Mouse (Mus musculus) kidney, adult 11 months (tissue): Measurements from ENCODE around the gene Acrbp.
A peak's percentile ranks its signal among the peaks of the same experiment; 100 is the strongest.

Experiments used
- DNase-seq: peaks from one replicate; pipeline ENCODE4 v3.0.0; 2022

Acrbp gene

GRCm38 (mm10) chr6:125071896-125072279 lies 22.4 kb downstream of the Acrbp start:
- no peak for DNase-seq

- DNase-seq, result no peak
Observed at GRCm38 (mm10) chr6:125073825-125074224, 24.3 kb downstream of the Acrbp start.

- no peak for DNase-seq
Observed at GRCm38 (mm10) chr6:125081394-125081793, 31.9 kb downstream of the Acrbp start.

DNA sequence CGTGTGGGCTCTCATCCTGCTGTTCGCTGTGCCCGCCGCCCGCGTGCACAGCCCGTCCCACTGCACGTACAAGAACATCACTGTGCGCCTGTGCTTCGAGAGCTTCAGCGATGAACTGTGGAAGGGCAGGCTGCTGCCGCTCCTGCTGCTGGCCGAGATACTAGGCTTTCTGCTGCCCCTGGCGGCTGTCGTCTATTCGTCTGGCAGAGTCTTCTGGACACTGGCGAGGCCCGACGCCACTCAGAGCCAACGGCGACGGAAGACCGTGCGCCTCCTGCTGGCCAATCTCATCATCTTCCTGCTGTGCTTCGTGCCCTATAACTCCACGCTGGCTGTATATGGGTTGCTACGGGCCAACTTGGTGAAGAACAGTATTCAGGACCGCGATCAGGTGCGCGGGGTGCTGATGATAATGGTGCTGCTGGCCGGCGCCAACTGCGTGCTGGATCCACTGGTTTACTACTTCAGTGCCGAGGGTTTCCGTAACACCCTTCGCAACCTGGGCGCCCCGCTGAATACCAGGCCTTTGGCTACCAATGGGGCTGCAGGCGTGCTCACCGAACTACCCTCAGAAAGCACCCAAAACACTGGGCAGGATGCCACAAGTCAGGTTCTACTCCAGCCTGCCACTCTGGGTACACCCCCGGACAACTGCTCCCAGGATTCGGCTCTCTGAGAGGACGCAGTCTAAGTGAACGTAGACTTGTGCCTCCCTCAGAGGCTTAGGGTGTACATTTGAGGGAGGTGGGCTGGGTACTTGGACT lies 32.5 kb downstream of the Acrbp start:
- DNase-seq, result peak; percentile 91

DNA sequence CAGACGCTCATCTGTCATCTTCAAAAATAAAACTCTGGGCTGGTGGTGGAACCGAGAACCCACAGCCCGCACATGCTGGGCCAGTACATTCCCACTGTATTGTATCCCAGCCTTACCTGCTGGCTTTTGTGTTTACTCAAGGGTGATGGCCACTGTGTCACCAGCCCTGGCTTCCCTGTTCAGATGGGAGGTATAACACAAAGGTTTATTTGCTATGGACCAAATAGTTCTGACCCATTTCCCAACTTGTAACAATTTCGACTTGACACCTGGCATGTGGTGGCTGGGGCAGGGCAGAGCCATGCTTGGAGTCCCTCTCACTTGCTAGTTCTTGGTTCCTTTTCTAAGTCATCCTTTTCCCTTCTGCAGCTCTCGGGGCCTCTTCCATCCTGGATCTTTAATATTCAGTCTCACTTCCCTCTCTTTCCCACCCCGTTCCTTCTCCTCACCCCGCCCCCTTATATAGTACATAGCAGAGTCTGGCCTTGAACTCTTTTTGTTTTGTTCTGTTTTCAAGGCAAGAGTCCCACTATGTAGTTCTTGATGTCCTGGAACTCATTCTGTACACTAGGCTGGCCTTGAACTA lies 33.4 kb downstream of the Acrbp start:
- DNase-seq, result no peak

- DNase-seq, result no peak
Observed at GRCm38 (mm10) chr6:125084424-125084823, 34.9 kb downstream of the Acrbp start.

- DNase-seq, result no peak
Observed at GRCm38 (mm10) chr6:125087937-125088336, 38.4 kb downstream of the Acrbp start.

DNA sequence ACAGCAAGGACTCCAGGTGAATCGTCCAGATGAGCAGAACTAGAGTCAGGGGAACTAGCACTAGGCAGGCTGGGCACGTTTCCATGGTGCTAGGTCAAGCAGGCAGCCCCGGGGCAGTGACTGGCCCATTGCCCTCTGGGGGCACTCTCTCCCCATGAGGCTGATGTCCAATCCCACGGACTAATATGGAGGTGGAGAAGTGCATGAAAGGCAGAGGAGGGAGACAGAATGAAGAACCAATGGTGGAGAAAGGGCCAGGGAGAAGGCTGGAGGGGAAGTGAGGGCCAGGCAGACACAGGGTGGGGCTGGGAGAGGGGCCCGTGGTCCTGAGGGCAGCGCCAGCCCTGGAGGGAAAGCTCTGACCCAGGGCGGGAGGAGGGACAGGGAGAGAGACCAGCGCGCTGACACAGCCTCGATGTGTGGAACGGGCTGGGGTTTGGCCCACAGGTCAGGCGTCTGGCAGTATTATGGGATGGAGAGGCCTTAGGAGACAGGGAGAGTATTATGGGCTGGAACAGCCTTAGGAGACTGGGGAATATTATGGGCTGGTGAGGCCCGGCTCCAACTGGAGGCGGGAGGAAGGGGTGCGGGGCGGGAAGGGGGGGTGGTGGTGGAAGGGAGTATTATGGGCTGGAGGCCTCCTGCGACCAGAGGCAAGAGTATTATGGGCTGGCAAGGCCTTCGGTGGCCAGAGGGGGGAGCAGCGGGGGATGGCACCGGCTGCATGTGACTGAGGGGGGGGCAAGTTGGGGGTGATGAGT lies 39.3 kb downstream of the Acrbp start:
- DNase-seq, result peak; percentile 93

DNA sequence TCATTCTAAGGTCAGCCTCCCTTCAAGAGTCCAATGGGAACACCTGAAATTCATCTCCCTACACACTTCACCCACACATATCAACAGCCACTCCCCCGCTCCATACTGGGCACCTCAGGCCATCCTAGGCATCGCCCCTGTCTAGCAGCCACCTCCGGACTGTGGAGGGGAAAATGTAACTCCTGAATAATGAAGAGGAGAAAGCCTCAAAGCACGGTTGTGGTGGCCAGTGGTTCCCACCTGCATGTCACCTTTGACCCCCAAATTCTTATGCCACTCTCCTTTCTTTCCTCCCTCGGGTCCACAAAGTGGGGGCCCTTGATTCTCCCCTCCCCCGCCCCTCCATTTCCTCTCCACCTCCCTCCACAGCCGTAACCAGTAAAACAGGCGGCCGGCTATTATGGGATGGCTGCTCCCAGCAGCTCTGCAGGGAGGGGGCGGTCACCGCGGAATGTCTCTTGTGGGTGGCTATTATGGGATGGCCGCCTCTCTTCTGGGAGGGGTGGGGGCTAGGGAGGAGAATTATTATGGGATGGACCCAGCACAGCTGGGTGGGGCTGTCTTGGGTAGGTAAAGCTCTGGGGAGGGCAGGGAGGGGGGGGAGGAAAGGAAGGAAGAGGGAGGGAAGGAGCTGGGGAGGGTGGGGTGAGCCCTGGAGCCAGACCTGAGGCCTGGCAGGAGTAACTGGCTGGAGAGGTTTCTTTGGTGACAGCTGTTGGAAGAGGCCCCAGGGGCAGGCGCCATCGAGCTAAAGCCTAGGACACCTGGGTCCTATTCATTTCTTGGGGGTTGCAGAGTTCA lies 40.2 kb downstream of the Acrbp start:
- peak; percentile 88 for DNase-seq

DNA sequence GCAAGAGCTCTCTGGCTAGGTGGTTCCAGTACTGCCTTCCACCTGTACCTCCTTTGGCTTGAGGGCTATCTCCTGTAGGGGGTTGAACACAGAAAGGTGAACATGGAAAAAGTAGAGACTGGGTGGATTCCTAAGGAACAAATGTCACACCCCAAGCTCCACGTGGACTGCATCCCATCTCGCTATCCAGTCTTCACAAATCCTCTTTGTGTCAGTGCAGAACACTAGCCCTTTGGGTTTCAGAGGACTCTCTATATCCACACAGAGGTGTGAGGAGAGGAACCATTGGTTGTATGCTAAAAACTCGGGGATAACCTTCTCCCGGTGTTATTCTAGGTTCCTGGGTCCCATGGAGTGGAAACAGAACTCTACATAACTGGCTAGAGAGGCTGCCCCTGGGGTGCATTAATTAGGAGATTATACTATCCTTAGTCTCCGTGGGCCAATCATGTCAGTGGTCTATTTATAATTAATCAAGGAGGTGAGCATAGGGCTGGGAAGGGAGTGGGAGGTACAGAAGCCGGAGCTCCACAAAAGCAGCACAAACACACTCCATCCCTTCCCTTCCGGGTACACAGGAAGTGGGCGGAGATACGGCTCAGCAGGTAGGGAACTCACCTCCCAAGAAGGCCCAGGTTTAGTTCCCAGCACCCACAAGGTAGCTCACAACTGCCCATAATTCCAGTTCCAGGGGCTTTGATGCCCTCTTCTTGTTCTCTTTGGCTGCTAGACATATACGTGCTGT lies 41.0 kb downstream of the Acrbp start:
- no peak for DNase-seq

DNA sequence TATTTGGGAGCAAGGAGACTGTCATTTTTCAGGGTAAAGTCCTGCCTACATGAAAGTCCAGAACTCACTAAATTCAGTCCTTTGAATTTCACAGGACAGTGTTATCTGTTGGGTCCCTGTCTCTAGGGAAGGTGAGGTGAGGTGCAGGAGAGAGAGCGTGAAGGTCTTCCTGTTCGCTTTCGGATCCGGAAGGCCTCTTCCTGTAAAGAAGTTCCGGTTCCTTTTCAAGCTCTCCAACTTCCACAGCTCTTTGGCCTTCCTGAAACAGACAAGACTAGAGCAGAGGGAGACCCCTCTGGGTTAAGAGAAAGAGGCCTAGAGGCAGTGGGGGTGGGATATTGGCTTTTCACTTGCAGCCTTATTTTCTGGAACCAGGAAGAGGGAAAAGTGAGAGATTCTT lies 42.9 kb downstream of the Acrbp start:
- DNase-seq, result no peak

- no peak for DNase-seq
Observed at GRCm38 (mm10) chr6:125094843-125095242, 45.4 kb downstream of the Acrbp start.

GRCm38 (mm10) chr6:125095391-125096278 lies 46.1 kb downstream of the Acrbp start, which contains the start of gene Chd4:
TSS of gene Chd4 (plus strand) at chr6:125095981.
- DNase-seq, result peak; percentile 92

DNA sequence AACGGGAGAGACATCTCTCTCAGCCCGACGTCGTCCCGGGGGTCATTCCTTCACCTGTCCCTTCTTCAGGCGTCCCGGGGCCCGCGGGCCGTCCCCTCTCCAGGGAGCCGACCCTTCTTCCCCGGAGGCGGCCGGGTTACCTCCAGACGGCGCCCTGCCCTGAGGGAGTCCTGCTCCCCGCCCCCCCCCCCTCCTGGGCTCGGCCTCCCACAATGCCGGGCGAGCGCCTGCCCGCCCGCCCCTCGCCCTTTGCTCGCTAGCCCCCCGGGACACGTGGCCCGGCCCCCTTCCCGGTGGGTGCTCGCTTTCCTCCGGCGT lies 46.7 kb downstream of the Acrbp start:
- DNase-seq, result no peak

DNA sequence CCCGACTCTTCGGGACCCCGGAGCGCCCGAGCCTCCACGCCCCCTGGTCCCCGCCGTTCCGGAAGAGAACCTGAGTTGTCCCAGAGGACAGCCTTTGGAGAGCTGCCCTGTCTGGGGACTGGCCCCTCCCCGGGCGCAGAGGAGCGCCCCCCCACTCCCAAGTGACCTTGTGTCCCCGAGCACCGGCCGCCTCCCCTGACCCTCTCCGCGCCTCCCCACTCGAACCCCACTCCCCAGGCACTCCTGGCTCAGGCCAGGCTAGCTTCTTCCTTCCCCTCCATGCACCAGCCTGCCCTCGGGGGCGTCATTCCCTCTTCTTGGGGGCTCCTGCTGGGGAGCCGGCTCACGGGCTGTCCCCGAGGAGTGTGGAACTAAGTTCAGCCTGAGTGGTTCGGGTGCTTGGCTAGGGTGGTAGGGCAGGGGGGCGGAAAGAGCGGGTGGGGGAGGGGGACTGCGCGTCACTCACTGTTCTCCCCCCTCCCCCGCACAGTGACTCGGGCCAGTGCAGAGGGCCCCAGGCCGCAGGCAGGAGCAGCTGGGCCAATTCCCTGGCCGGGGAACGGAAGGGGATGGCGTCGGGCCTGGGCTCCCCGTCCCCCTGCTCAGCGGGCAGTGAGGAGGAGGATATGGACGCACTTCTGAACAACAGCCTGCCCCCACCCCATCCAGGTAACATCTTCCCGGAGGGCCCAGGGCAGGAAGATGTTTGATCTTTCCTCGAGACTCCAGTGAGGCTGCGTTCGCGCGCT lies 47.3 kb downstream of the Acrbp start:
- peak; percentile 69 for DNase-seq

- DNase-seq, result no peak
Observed at GRCm38 (mm10) chr6:125097346-125097689, 47.8 kb downstream of the Acrbp start.

- no peak for DNase-seq
Observed at GRCm38 (mm10) chr6:125097951-125098350, 48.5 kb downstream of the Acrbp start.

- no peak for DNase-seq
Observed at GRCm38 (mm10) chr6:125098513-125098912, 49.0 kb downstream of the Acrbp start.

DNA sequence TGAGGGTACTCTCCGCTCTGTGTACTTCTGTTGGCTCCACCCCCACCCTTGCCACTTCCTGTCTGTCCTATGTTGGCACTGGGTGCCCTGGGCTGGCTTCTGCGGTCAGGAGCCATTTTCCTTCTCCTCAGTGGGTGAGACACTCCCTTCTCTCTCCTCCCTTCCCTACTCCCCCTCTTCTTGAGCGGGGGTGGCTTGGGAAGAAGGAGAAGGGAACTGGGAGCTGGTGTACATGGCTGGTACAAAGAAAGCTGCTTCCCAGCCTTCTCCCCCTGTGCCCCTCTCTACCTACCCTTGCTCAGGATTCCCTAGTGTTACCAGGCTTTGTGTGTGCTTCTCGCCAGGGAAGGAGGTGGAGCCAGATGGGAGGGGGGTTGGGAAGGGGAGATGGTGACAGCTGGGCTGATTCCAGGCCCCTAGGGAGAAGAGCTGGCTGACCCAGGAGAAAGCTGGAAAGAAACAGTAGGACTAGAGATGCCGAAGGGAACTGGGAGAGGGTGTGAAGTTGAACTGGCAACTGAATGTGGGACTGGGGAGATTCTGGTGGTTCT lies 50.0 kb downstream of the Acrbp start:
- DNase-seq, result no peak

GRCm38 (mm10) chr6:125101444-125101843 lies 52.0 kb downstream of the Acrbp start:
- DNase-seq, result no peak
